Mouse (Mus musculus) hindbrain, postnatal 0 days (tissue): ENCODE data around the gene Cap1. TPM values are rescaled to one million over a fixed set of nuclear protein-coding genes. Genes with fewer than 3 reads are reported as not detected.

Experiments used
- ATAC-seq: fragments of 200-750 bp; cut with Nextera tagmentation; 2 replicates; pipeline ENCODE4 v1.8.0; 2017; ENCODE audit warnings: mild to moderate bottlenecking, moderate TSS enrichment, moderate library complexity
- DNase-seq: peaks from one replicate; pipeline ENCODE4 v3.0.0-alpha.2; 2015; ENCODE audit warnings: low spot score
- H3K27ac ChIP-seq: fragments of 300-500 bp; sonication (generic); 2 replicates; pipeline ENCODE4 v1.5.1; 2014; ENCODE audit warnings: mild to moderate bottlenecking
- H3K27me3 ChIP-seq: fragments of 300-500 bp; sonication (generic); 2 replicates; pipeline ENCODE4 v1.6.1; 2014; ENCODE audit warnings: low read length, mixed read lengths; ENCODE audit not compliant: insufficient read depth
- H3K36me3 ChIP-seq: fragments of 300-500 bp; sonication (generic); 2 replicates; pipeline ENCODE4 v1.6.1; 2014; ENCODE audit warnings: low read length, mixed read lengths; ENCODE audit not compliant: insufficient read depth
- H3K4me1 ChIP-seq: fragments of 300-500 bp; sonication (generic); 2 replicates; pipeline ENCODE4 v1.6.1; 2014; ENCODE audit warnings: antibody characterized with exemption, low read length, mixed read lengths; ENCODE audit not compliant: insufficient read depth
- H3K4me2 ChIP-seq: fragments of 300-500 bp; sonication (generic); 2 replicates; pipeline ENCODE4 v1.6.1; 2014; ENCODE audit warnings: low read depth, mild to moderate bottlenecking, low read length, moderate library complexity, mixed read lengths
- H3K4me3 ChIP-seq: fragments of 300-500 bp; sonication (generic); 2 replicates; pipeline ENCODE4 v1.5.1; 2014; ENCODE audit warnings: low read length
- H3K9ac ChIP-seq: fragments of 300-500 bp; sonication (generic); replicated peaks from 2 replicates; pipeline ENCODE4 v1.6.1; 2014; ENCODE audit warnings: mild to moderate bottlenecking, low read length, moderate library complexity, mixed read lengths
- H3K9me3 ChIP-seq: fragments of 300-500 bp; sonication (generic); 2 replicates; pipeline ENCODE4 v1.6.1; 2016; ENCODE audit warnings: low read length, mixed read lengths
- CTCF ChIP-seq: IDR thresholded peaks from 2 replicates; pipeline ENCODE4 v1.5.1; 2016; ENCODE audit warnings: antibody characterized with exemption, control low read depth, low read depth
- WGBS: fragments of 180-500 bp; shearing (Covaris S2); extraction: QIAGEN DNeasy Blood & Tissue Kit; methylation state at CpG from one replicate; pipeline ENCODE4 v1.1.7; 2014; 5-methylcytosine and 5-hydroxymethylcytosine counted together
- polyA plus RNA-seq: library from polyadenylated mRNA; unstranded; fragments of >200 nt; fragmentation: Nextera tagmentation; extraction: Ambion mirVana; gene quantifications from 2 replicates; pipeline ENCODE4 v1.2.1, GENCODE M21; 2015
- total RNA-seq: library from RNA; depleted of rRNA; stranded (reverse); fragments of >200 nt; gene quantifications from 2 replicates; pipeline ENCODE4 v1.2.3, GENCODE M21; 2014

The Cap1 gene
- total and polyA plus RNA-seq, 2 experiments from 2014 or later = 60.1 to 133 TPM

- DNase-seq (no peak), ATAC-seq (no peak)
- no peak for TF ChIP-seq CTCF
- Histone ChIP-seq H3K36me3 (no peaks in the 10 kb centered on the region), H3K4me2 (no peak overlapping the region), H3K9ac (no peak overlapping the region), H3K27ac (no peak overlapping the region), H3K27me3 (no peaks in the 10 kb centered on the region), H3K9me3 (no peaks in the 10 kb centered on the region), H3K4me3 (no peak overlapping the region), H3K4me1 (no peaks in the 10 kb centered on the region)
- WGBS = 3% methylated on average over 1 of the region's 1 CpGs
Measured at GRCm38 (mm10) chr4:122922841-122923240, 37.0 kb upstream of the Cap1 start.

GRCm38 (mm10) chr4:122915985-122916384 is 30.1 kb upstream of the Cap1 start:
- H3K4me1 ChIP-seq = no peaks in the 10 kb centered on the region
- H3K27ac ChIP-seq = no peak overlapping the region
- no peaks in the 10 kb centered on the region for H3K36me3 ChIP-seq
- H3K4me2 ChIP-seq = no peak overlapping the region
- TF ChIP-seq CTCF = no peak
- DNase-seq (no peak), ATAC-seq (no peak)
- no peaks in the 10 kb centered on the region for H3K27me3 ChIP-seq
- no peak overlapping the region for H3K4me3 ChIP-seq
- H3K9me3 ChIP-seq = no peaks in the 10 kb centered on the region
- WGBS = 88% methylated on average over 4 of the region's 4 CpGs
- H3K9ac ChIP-seq = no peak overlapping the region

GRCm38 (mm10) chr4:122914186-122914585 is 28.3 kb upstream of the Cap1 start:
- Histone ChIP-seq H3K4me1 (peaks cover 3% of the 10 kb centered on the region; the same call in 1 of the 2 replicates), H3K9ac (no peak overlapping the region), H3K36me3 (no peaks in the 10 kb centered on the region), H3K27ac (no peak overlapping the region), H3K9me3 (no peaks in the 10 kb centered on the region), H3K4me2 (no peak overlapping the region), H3K4me3 (no peak overlapping the region), H3K27me3 (no peaks in the 10 kb centered on the region)
- 67% methylated on average over 7 of the region's 7 CpGs for WGBS
- DNase-seq (no peak), ATAC-seq (no peak)
- TF ChIP-seq CTCF = no peak

DNA sequence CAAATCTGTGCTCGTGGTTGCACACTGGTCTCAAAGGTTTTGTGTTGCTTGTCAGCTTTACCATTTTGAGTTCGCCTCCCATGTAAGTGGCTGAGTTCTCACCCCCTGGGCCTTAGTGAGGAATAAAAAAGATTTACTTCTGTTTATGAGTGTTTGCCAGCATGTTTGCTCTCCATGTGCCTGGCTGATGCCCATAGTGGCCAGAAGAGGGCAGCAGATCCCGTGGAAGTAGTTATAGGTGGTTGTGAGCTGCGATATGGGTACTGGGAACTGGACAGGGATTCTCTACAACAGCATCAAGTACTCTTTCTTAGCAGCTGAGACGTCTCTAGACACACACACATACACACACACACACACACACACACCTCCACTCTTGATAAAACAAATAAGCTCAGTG is 26.8 kb upstream of the Cap1 start:
- Histone ChIP-seq H3K4me3 (no peak overlapping the region), H3K9me3 (no peaks in the 10 kb centered on the region), H3K9ac (no peak overlapping the region), H3K27ac (no peak overlapping the region), H3K27me3 (no peaks in the 10 kb centered on the region), H3K36me3 (no peaks in the 10 kb centered on the region), H3K4me1 (peaks cover 8% of the 10 kb centered on the region; the same call in 1 of the 2 replicates), H3K4me2 (no peak overlapping the region)
- WGBS = 75% methylated on average over 5 of the region's 5 CpGs
- no peak for DNase-seq
- TF ChIP-seq CTCF = peak; percentile 48
- ATAC-seq = no peak

- DNase-seq = no peak
- Histone ChIP-seq H3K4me2 (no peak overlapping the region), H3K27ac (no peak overlapping the region)
Measured at GRCm38 (mm10) chr4:122910577-122910976, 24.7 kb upstream of the Cap1 start.

DNA sequence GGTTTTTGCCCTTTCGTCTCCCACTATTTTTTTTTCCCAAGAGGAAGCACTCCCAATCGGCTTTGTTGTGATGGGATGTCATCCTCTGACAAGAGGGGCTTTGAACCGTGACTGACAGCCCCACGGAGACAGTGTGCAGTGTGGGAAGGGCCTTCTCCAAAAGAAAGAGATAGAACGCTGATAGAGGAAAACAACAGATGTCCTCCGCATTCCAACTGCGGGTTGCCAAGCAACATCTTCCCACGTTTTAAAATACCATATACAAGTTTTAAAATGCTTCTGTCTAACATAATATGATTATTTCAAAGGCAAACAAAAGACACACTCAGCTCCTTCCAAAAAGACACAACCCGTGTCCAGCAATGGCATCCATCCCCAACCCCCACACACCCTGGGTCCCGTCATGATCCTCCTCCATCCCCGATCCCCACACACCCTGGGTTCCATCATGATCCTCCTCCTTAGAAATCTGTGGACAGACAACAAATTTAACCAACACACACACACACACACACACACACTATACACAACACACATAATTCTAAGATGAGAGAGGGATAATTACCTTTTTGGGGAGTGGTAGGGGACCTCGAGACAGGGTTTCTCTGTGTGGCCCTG is 23.8 kb upstream of the Cap1 start:
- peak; percentile 69 for ATAC-seq
- DNase-seq = peak; percentile 21
- no peak for TF ChIP-seq CTCF
- H3K27me3 ChIP-seq = no peaks in the 10 kb centered on the region
- H3K4me3 ChIP-seq = no peak overlapping the region
- peak overlapping the region; percentile 41 for H3K4me2 ChIP-seq
- WGBS = 9% methylated on average over 12 of the region's 12 CpGs
- 0 out of 2 replicates have a peak overlapping the region, but pooled peaks have one; percentile 17 for H3K9ac ChIP-seq
- H3K36me3 ChIP-seq = no peaks in the 10 kb centered on the region
- no peak overlapping the region for H3K27ac ChIP-seq
- no peaks in the 10 kb centered on the region for H3K9me3 ChIP-seq
- H3K4me1 ChIP-seq = peaks cover 8% of the 10 kb centered on the region; the same call in 1 of the 2 replicates

More at GRCm38 (mm10) chr4:122910577-122910976, 24.7 kb upstream of the Cap1 start:
- Histone ChIP-seq H3K9ac (no peak overlapping the region), H3K9me3 (no peaks in the 10 kb centered on the region), H3K4me3 (no peak overlapping the region), H3K36me3 (no peaks in the 10 kb centered on the region), H3K4me1 (peaks cover 8% of the 10 kb centered on the region; the same call in 1 of the 2 replicates), H3K27me3 (no peaks in the 10 kb centered on the region)
- no peak for ATAC-seq
- WGBS = 63% methylated on average over 6 of the region's 6 CpGs
- TF ChIP-seq CTCF = peak; percentile 64

DNA sequence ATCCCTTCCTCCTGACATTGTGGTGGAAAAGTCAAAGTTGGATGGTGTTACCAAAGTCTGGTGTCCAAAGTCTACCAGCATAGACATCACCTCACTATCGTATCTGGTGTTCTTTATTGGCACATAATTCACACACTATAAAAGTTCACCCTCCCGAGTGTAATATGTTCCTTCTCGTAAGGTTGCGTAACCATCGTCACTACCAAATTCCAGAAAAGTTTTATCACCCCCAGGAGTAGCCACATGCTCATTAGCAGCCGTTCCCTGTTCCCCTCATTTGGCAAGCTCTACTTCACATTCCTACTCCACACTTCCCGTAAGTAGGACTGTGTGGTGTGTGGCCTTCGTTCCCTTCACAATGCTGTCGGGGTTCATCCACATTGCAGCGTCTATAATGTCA is 19.5 kb upstream of the Cap1 start:
- Histone ChIP-seq H3K27me3 (no peaks in the 10 kb centered on the region), H3K4me2 (no peak overlapping the region), H3K9me3 (no peaks in the 10 kb centered on the region), H3K9ac (no peak overlapping the region), H3K27ac (no peak overlapping the region), H3K4me1 (peaks cover 8% of the 10 kb centered on the region; the same call in 1 of the 2 replicates), H3K4me3 (no peak overlapping the region), H3K36me3 (no peaks in the 10 kb centered on the region)
- no peak for ATAC-seq
- 82% methylated on average over 10 of the region's 10 CpGs for WGBS
- no peak for DNase-seq
- no peak for TF ChIP-seq CTCF
